Mouse (Mus musculus) kidney, embryonic 15.5 days (tissue): Measurements from ENCODE around the gene Gm26992. TPM values are rescaled to one million over a fixed set of nuclear protein-coding genes. Genes with fewer than 3 reads are reported as not detected.

Experiments
- ATAC-seq: fragments of 200-750 bp; cut with Nextera tagmentation; replicated peaks from 2 replicates; pipeline ENCODE4 v1.8.0; 2017; ENCODE audit warnings: moderate TSS enrichment; ENCODE audit not compliant: low FRiP score
- H3K27ac ChIP-seq: fragments of 300-500 bp; sonication (generic); 2 replicates; pipeline ENCODE4 v1.5.1; 2015; ENCODE audit warnings: mild to moderate bottlenecking, inconsistent platforms
- H3K27me3 ChIP-seq: fragments of 300-500 bp; sonication (generic); 2 replicates; pipeline ENCODE4 v1.6.1; 2015; ENCODE audit warnings: inconsistent platforms
- H3K36me3 ChIP-seq: fragments of 300-500 bp; sonication (generic); 2 replicates; pipeline ENCODE4 v1.6.1; 2015; ENCODE audit warnings: inconsistent platforms
- H3K4me1 ChIP-seq: fragments of 300-500 bp; sonication (generic); 2 replicates; pipeline ENCODE4 v1.6.1; 2015; ENCODE audit warnings: inconsistent platforms
- H3K4me2 ChIP-seq: fragments of 300-500 bp; sonication (generic); 2 replicates; pipeline ENCODE4 v1.6.1; 2015; ENCODE audit warnings: moderate library complexity, mild to moderate bottlenecking, inconsistent platforms
- H3K4me3 ChIP-seq: fragments of 300-500 bp; sonication (generic); replicated peaks from 2 replicates; pipeline ENCODE4 v1.5.1; 2015; ENCODE audit warnings: mild to moderate bottlenecking, inconsistent platforms
- H3K9ac ChIP-seq: fragments of 300-500 bp; sonication (generic); 2 replicates; pipeline ENCODE4 v1.6.1; 2015; ENCODE audit warnings: mild to moderate bottlenecking, inconsistent platforms
- H3K9me3 ChIP-seq: fragments of 300-500 bp; sonication (generic); replicated peaks from 2 replicates; pipeline ENCODE4 v1.6.1; 2016; ENCODE audit warnings: inconsistent platforms
- WGBS: fragments of 180-500 bp; shearing (Covaris S2); methylation state at CpG from one replicate; pipeline ENCODE4 v1.1.7; 2015; ENCODE audit warnings: mixed read lengths; 5-methylcytosine and 5-hydroxymethylcytosine counted together
- polyA plus RNA-seq: library from polyadenylated mRNA; unstranded; fragments of >200 nt; fragmentation: Nextera tagmentation; extraction: Ambion mirVana; gene quantifications from 2 replicates; pipeline ENCODE4 v1.2.1, GENCODE M21; 2015

The Gm26992 gene
- polyA plus RNA-seq, 1 experiment from 2014 or later = not detected

- Histone ChIP-seq H3K4me3 (peak overlapping the region; percentile 14), H3K9me3 (no peaks in the 10 kb centered on the region), H3K27me3 (no peaks in the 10 kb centered on the region), H3K36me3 (no peaks in the 10 kb centered on the region), H3K9ac (0 out of 2 replicates have a peak overlapping the region, but pooled peaks have one; percentile 7), H3K4me2 (peak overlapping the region; percentile 54), H3K4me1 (peaks cover 5% of the 10 kb centered on the region; the same call in 1 of the 2 replicates), H3K27ac (0 out of 2 replicates have a peak overlapping the region, but pooled peaks have one; percentile 42)
- peak; percentile 91 for ATAC-seq
- 0% methylated on average over 23 of the region's 23 CpGs for WGBS
Measured at GRCm38 (mm10) chrX:103529185-103529584, 107.4 kb downstream of the Gm26992 start.

Other genes starting within 250 kb of the Gm26992 start
- 0.82 and 1.4 TPM in 2 replicates for gene Nap1l2, start 235.4 kb upstream of the Gm26992 start, polyA plus RNA-seq
- not detected in 2 replicates for gene Cdx4, start 100.6 kb upstream of the Gm26992 start, polyA plus RNA-seq
- 3.2 and 3.8 TPM in 2 replicates for gene Chic1, start 65.5 kb upstream of the Gm26992 start, polyA plus RNA-seq
- 0.21 and 0.26 TPM in 2 replicates for gene Tsx, start 7.5 kb upstream of the Gm26992 start, polyA plus RNA-seq
- gene Zcchc13, start 208.6 kb downstream of the Gm26992 start, polyA plus RNA-seq = not detected in 2 replicates